Mouse (Mus musculus) small intestine, adult 2 months (tissue): ENCODE results near the gene Atp5s.

Experiments used
- CTCF ChIP-seq: fragments of 200-500 bp; IDR thresholded peaks from 2 replicates; pipeline ENCODE4 v1.5.1; 2012; ENCODE audit warnings: low read depth, mild to moderate bottlenecking, control low read depth, inconsistent platforms, low read length, moderate library complexity, mixed read lengths; ENCODE audit not compliant: insufficient replicate concordance, insufficient read length; ENCODE audit errors: extremely low read depth
- POLR2A ChIP-seq: fragments of 200-500 bp; IDR thresholded peaks from 2 replicates; pipeline ENCODE4 v1.6.1; 2012; ENCODE audit warnings: low read depth, mild to moderate bottlenecking, control low read depth, inconsistent platforms, low read length, moderate library complexity

DNA sequence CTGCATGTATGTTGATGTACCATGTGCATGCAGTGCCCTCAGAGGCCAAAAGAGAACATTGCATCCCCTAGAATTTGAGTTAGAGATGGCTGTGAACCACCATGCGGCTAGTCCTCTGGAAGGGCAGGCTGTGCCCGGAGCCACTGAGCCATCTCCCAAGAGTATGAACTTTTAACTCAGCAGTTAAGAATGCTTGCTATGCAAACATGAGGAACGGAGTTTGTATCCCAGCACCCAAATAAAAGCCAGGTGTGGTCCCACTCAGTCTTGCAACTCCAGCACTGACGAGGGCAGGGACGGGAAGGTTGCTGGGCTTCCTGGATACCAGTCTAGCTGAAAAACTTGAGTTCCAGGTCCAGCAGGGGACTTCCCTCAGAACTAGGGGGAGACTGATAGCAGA, 17.2 kb downstream of the Atp5s start:
- TF ChIP-seq POLR2A: no peak
- no peak for TF ChIP-seq CTCF
